Mouse (Mus musculus): Measurements from ENCODE around the gene Gm49380. TPM values are rescaled to one million over a fixed set of nuclear protein-coding genes. Genes with fewer than 3 reads are reported as not detected.

Gene Gm49380
- total and polyA plus RNA-seq, 3 experiments = 0.24 TPM; not detected in 2

GRCm38 (mm10) chr9:44124317-44124716, 11.0 kb upstream of the Gm49380 start:
- H3K9me3 ChIP-seq (replicated peaks; ENCODE audit: insufficient read depth, low read length) = no peaks in the 10 kb centered on the region
- no peaks in the 10 kb centered on the region for H3K27me3 ChIP-seq (ENCODE audit: control insufficient read depth in 1 of 2, insufficient read depth in 2 of 2, low read length in 2 of 2)
- H3K79me2 ChIP-seq (ENCODE audit: control insufficient read depth, insufficient read depth, low read length, poor library complexity) = no peaks in the 10 kb centered on the region
- H3K4me1 ChIP-seq (ENCODE audit: control insufficient read depth in 1 of 2, insufficient read depth in 2 of 2, low read length in 2 of 2) = peaks cover 0 to 6% of the 10 kb centered on the region in 2 experiments; a peak in 1 of 4 replicates
- peak; percentile 54 for DNase-seq (ENCODE audit: low read depth, low spot score)
- peaks cover 0 to 2% of the 10 kb centered on the region in 2 experiments; a peak in 1 of 4 replicates for H3K36me3 ChIP-seq (ENCODE audit: control insufficient read depth in 1 of 2, insufficient read depth in 2 of 2, low read length in 2 of 2)
- H3K27ac ChIP-seq (ENCODE audit: control insufficient read depth, low read depth, low read length) = no peak overlapping the region
- no peak overlapping the region for H3K4me3 ChIP-seq (ENCODE audit: control insufficient read depth in 1 of 2, insufficient read depth in 1 of 2, low read depth in 2 of 2, low read length in 2 of 2)
- TF ChIP-seq ELF1 (IDR thresholded peaks at IDR 0.05; ENCODE audit: low read depth, low read length) (no peak), ETS1 (IDR thresholded peaks at IDR 0.05; ENCODE audit: low read depth, low read length) (no peak), MAFK (IDR thresholded peaks at IDR 0.05; ENCODE audit: borderline replicate concordance, low read depth, low read length) (no peak), SIN3A (IDR thresholded peaks at IDR 0.05; ENCODE audit: low read length) (no peak), NRF1 (IDR thresholded peaks at IDR 0.05; ENCODE audit: insufficient read depth, low read depth, low read length, poor library complexity, severe bottlenecking) (no peak), ZKSCAN1 (IDR thresholded peaks at IDR 0.05; ENCODE audit: low read depth, low read length) (no peak), BHLHE40 (IDR thresholded peaks at IDR 0.05; ENCODE audit: borderline replicate concordance, low read depth, low read length) (no peak), EP300 (IDR thresholded peaks at IDR 0.05; ENCODE audit: low read depth in 1 of 2, low read length in 2 of 2) (no peak), GABPA (IDR thresholded peaks at IDR 0.05; ENCODE audit: low read depth, low read length) (no peak), POLR2AphosphoS5 (IDR thresholded peaks at IDR 0.05; ENCODE audit: borderline replicate concordance, low read depth, low read length) (no peak), ZC3H11A (IDR thresholded peaks at IDR 0.05; ENCODE audit: low read depth, low read length) (0 out of 2 replicates have a peak, but pooled peaks have one; percentile 15), MAX (IDR thresholded peaks at IDR 0.05; ENCODE audit: low read length) (no peak), CTCF (IDR thresholded peaks at IDR 0.05 in 2 of 3, conservative IDR thresholded peaks at IDR 0.05 in 1 of 3; ENCODE audit: control insufficient read depth in 1 of 3, insufficient read depth in 1 of 3, low read depth in 2 of 3, low read length in 3 of 3, poor library complexity in 1 of 3, severe bottlenecking in 1 of 3) (peak; percentile 67 to 73 (median 69)), MEF2A (IDR thresholded peaks at IDR 0.05; ENCODE audit: extremely low read depth, insufficient replicate concordance, low read depth, low read length, poor library complexity, severe bottlenecking) (no peak), RAD21 (IDR thresholded peaks at IDR 0.05; ENCODE audit: low read depth, low read length) (peak; percentile 38), SMC3 (IDR thresholded peaks at IDR 0.05; ENCODE audit: low read depth, low read length) (peak; percentile 73)
- H3K9ac ChIP-seq (ENCODE audit: control insufficient read depth, low read depth, low read length, poor library complexity, severe bottlenecking) = no peak overlapping the region

GRCm38 (mm10) chr9:44119948-44120465, 6.7 kb upstream of the Gm49380 start:
- no peak overlapping the region for H3K9ac ChIP-seq (ENCODE audit: control insufficient read depth, low read depth, low read length, poor library complexity, severe bottlenecking)
- H3K27ac ChIP-seq (ENCODE audit: control insufficient read depth, low read depth, low read length) = no peak overlapping the region
- no peaks in the 10 kb centered on the region for H3K27me3 ChIP-seq (ENCODE audit: control insufficient read depth in 1 of 2, insufficient read depth in 2 of 2, low read length in 2 of 2)
- TF ChIP-seq NELFE (IDR thresholded peaks at IDR 0.05; ENCODE audit: low read depth, low read length) = no peak
- no peak for TF ChIP-seq ETS1 (IDR thresholded peaks at IDR 0.05; ENCODE audit: low read depth, low read length)
- no peak for TF ChIP-seq JUND (IDR thresholded peaks at IDR 0.05; ENCODE audit: low read depth, low read length)
- TF ChIP-seq MXI1 (IDR thresholded peaks at IDR 0.05; ENCODE audit: low read depth, low read length) = no peak
- no peak for TF ChIP-seq MAZ (IDR thresholded peaks at IDR 0.05; ENCODE audit: low read depth, low read length)
- no peak for TF ChIP-seq TBP (IDR thresholded peaks at IDR 0.05; ENCODE audit: low read depth, low read length)
- TF ChIP-seq ZNF384 (IDR thresholded peaks at IDR 0.05; ENCODE audit: low read depth, low read length) = no peak
- TF ChIP-seq CHD2 (IDR thresholded peaks at IDR 0.05; ENCODE audit: low read length) = no peak
- no peak for TF ChIP-seq SMC3 (IDR thresholded peaks at IDR 0.05; ENCODE audit: low read depth, low read length)
- TF ChIP-seq ZC3H11A (IDR thresholded peaks at IDR 0.05; ENCODE audit: low read depth, low read length) = no peak
- no peak for TF ChIP-seq TAL1 (IDR thresholded peaks at IDR 0.05; ENCODE audit: low read length)
- TF ChIP-seq HCFC1 (IDR thresholded peaks at IDR 0.05; ENCODE audit: low read depth, low read length) = no peak
- no peak for TF ChIP-seq GABPA (IDR thresholded peaks at IDR 0.05; ENCODE audit: low read depth, low read length)
- TF ChIP-seq POLR2AphosphoS2 (IDR thresholded peaks at IDR 0.05; ENCODE audit: low read length) = no peak
- no peak for TF ChIP-seq POLR2A (IDR thresholded peaks at IDR 0.05; ENCODE audit: control insufficient read depth in 1 of 2, insufficient read depth in 1 of 2, low read depth in 1 of 2, low read length in 2 of 2, poor library complexity in 1 of 2)
- TF ChIP-seq MYC (IDR thresholded peaks at IDR 0.05; ENCODE audit: low read depth, low read length) = no peak
- TF ChIP-seq UBTF (IDR thresholded peaks at IDR 0.05; ENCODE audit: borderline replicate concordance, insufficient read depth, low read depth, low read length) = no peak
- no peak for TF ChIP-seq MYB (IDR thresholded peaks at IDR 0.05; ENCODE audit: low read depth, low read length)
- no peak for TF ChIP-seq ELF1 (IDR thresholded peaks at IDR 0.05; ENCODE audit: low read depth, low read length)
- DNase-seq (ENCODE audit: low read depth, low spot score) = no peak
- H3K36me3 ChIP-seq (ENCODE audit: control insufficient read depth in 1 of 2, insufficient read depth in 2 of 2, low read length in 2 of 2) = no peaks in the 10 kb centered on the region
- no peaks in the 10 kb centered on the region for H3K79me2 ChIP-seq (ENCODE audit: control insufficient read depth, insufficient read depth, low read length, poor library complexity)
- H3K4me1 ChIP-seq (ENCODE audit: control insufficient read depth in 1 of 2, insufficient read depth in 2 of 2, low read length in 2 of 2) = no peaks in the 10 kb centered on the region
- H3K4me3 ChIP-seq (ENCODE audit: control insufficient read depth in 1 of 2, insufficient read depth in 1 of 2, low read depth in 2 of 2, low read length in 2 of 2) = no peak overlapping the region
- no peaks in the 10 kb centered on the region for H3K9me3 ChIP-seq (replicated peaks; ENCODE audit: insufficient read depth, low read length)
